Mouse (Mus musculus) liver, embryonic 14.5 days (tissue): ENCODE measurements around the gene Tmed10.

Experiments used
- CTCF ChIP-seq: IDR thresholded peaks from 2 replicates; pipeline ENCODE4 v1.5.1; 2016; ENCODE audit warnings: antibody characterized with exemption, low read depth, control low read depth
- EP300 ChIP-seq: IDR thresholded peaks from 2 replicates; pipeline ENCODE4 v1.6.1; 2016; ENCODE audit warnings: antibody characterized with exemption, low read depth

GRCm38 (mm10) chr12:85298835-85299180, 75.8 kb downstream of the Tmed10 start:
- TF ChIP-seq EP300 (no peak), CTCF (no peak)
